Mouse (Mus musculus): ENCODE measurements around the gene Bivm.

The Bivm gene

GRCm38 (mm10) chr1:44118239-44119054 is at the start of gene Bivm, which contains the start of gene Kdelc1:
TSS of gene Bivm (plus strand) at chr1:44118957.
TSS of gene Kdelc1 (minus strand) at chr1:44118808.
- peak; percentile 71 for DNase-seq

GRCm38 (mm10) chr1:44101448-44102225 is 17.1 kb upstream of the Bivm start:
- DNase-seq, result peak; percentile 66

- DNase-seq, result peak; percentile 95
These were observed 16.5 kb upstream of the Bivm start, which contains the start of gene Tex30 for GRCm38 (mm10) chr1:44102259-44102717. TSS of gene Tex30 (minus strand) at chr1:44102441.

GRCm38 (mm10) chr1:44102939-44103338 is 15.8 kb upstream of the Bivm start:
- DNase-seq, result peak; percentile 12

- no peak for DNase-seq
These were observed 1.2 kb upstream of the Bivm start for GRCm38 (mm10) chr1:44117571-44117970.

- peak; percentile 86 for DNase-seq
These were observed 680 bp downstream of the Bivm start for GRCm38 (mm10) chr1:44119201-44120073.

- DNase-seq, result no peak
These were observed 1.3 kb downstream of the Bivm start for GRCm38 (mm10) chr1:44120074-44120406.

- DNase-seq, result peak; percentile 26
These were observed 3.5 kb downstream of the Bivm start for GRCm38 (mm10) chr1:44122256-44122655.

GRCm38 (mm10) chr1:44125590-44125989 is 6.8 kb downstream of the Bivm start:
- DNase-seq, result no peak

GRCm38 (mm10) chr1:44129929-44130581 is 11.3 kb downstream of the Bivm start:
- no peak for DNase-seq

- DNase-seq, result no peak
These were observed 21.5 kb downstream of the Bivm start for GRCm38 (mm10) chr1:44140232-44140631.

- DNase-seq, result no peak
These were observed 24.0 kb downstream of the Bivm start for GRCm38 (mm10) chr1:44142747-44143146.

GRCm38 (mm10) chr1:44147563-44148381 is 29.0 kb downstream of the Bivm start, which contains the start of gene Ercc5:
TSS of gene Ercc5 (plus strand) at chr1:44147744.
- peak; percentile 82 for DNase-seq

GRCm38 (mm10) chr1:44148706-44149105 is 29.9 kb downstream of the Bivm start:
- DNase-seq, result no peak

GRCm38 (mm10) chr1:44155287-44155686 is 36.5 kb downstream of the Bivm start:
- DNase-seq, result peak; percentile 22

- DNase-seq, result no peak
These were observed 39.6 kb downstream of the Bivm start for GRCm38 (mm10) chr1:44158317-44158716.

GRCm38 (mm10) chr1:44161818-44162217 is 43.1 kb downstream of the Bivm start:
- DNase-seq, result no peak

GRCm38 (mm10) chr1:44162389-44162788 is 43.6 kb downstream of the Bivm start:
- no peak for DNase-seq

GRCm38 (mm10) chr1:44167859-44168383 is 49.2 kb downstream of the Bivm start:
- peak; percentile 25 for DNase-seq

- DNase-seq, result no peak
These were observed 53.9 kb downstream of the Bivm start for GRCm38 (mm10) chr1:44172656-44173055.

- DNase-seq, result peak; percentile 29
These were observed 55.1 kb downstream of the Bivm start for GRCm38 (mm10) chr1:44173903-44174302.
